Mouse (Mus musculus) MEL (cell line): ENCODE results near the gene Cstf2.

Experiments
- CTCF ChIP-seq, 3 experiments: IDR thresholded peaks in 2 of 3; conservative IDR thresholded peaks in 1 of 3; 2 replicates each; pipeline ENCODE4 v1.5.1; 2011 to 2012; ENCODE audit warnings: low read length in 3 of 3, low read depth in 2 of 3, mild to moderate bottlenecking in 2 of 3, improper control_type of control experiment in 1 of 3, inconsistent platforms in 1 of 3, mixed read lengths in 1 of 3, moderate library complexity in 1 of 3; ENCODE audit not compliant: control insufficient read depth in 1 of 3, insufficient read depth in 1 of 3, poor library complexity in 1 of 3, severe bottlenecking in 1 of 3
- E2F4 ChIP-seq: IDR thresholded peaks from 2 replicates; pipeline ENCODE4 v1.6.1; 2011; ENCODE audit warnings: low read depth, low read length, improper control_type of control experiment, borderline replicate concordance
- EP300 ChIP-seq, 2 experiments: IDR thresholded peaks; 2 replicates each; pipeline ENCODE4 v1.6.1; 2011; ENCODE audit warnings: improper control_type of control experiment in 2 of 2, low read length in 2 of 2, low read depth in 1 of 2, mild to moderate bottlenecking in 1 of 2
- GABPA ChIP-seq: IDR thresholded peaks from 2 replicates; pipeline ENCODE4 v1.6.1; 2012; ENCODE audit warnings: low read depth, mild to moderate bottlenecking, inconsistent platforms, low read length, improper control_type of control experiment, moderate library complexity
- JUND ChIP-seq: IDR thresholded peaks from 2 replicates; pipeline ENCODE4 v1.6.1; 2011; ENCODE audit warnings: low read depth, mild to moderate bottlenecking, improper control_type of control experiment, low read length
- POLR2A ChIP-seq, 2 experiments: IDR thresholded peaks; 2 replicates each; pipeline ENCODE4 v1.6.1; 2011 to 2012; ENCODE audit warnings: low read length in 2 of 2, mild to moderate bottlenecking in 2 of 2, control low read depth in 1 of 2, improper control_type of control experiment in 1 of 2, low read depth in 1 of 2, moderate library complexity in 1 of 2; ENCODE audit not compliant: control insufficient read depth in 1 of 2, insufficient read depth in 1 of 2, poor library complexity in 1 of 2
- RAD21 ChIP-seq: IDR thresholded peaks from 2 replicates; pipeline ENCODE4 v1.6.1; 2011; ENCODE audit warnings: mild to moderate bottlenecking, low read depth, low read length, improper control_type of control experiment
- TCF12 ChIP-seq: IDR thresholded peaks from 2 replicates; pipeline ENCODE4 v1.6.1; 2014; ENCODE audit warnings: low read depth, mild to moderate bottlenecking, inconsistent platforms, low read length, improper control_type of control experiment, moderate library complexity

- peak; percentile 59 to 62 (median 60) for TF ChIP-seq CTCF (IDR thresholded peaks at IDR 0.05 in 2 of 3, conservative IDR thresholded peaks at IDR 0.05 in 1 of 3; ENCODE audit: control insufficient read depth in 1 of 3, insufficient read depth in 1 of 3, low read depth in 2 of 3, low read length in 3 of 3, poor library complexity in 1 of 3, severe bottlenecking in 1 of 3)
- TF ChIP-seq E2F4, result no peak
- TF ChIP-seq RAD21, result peak; percentile 63
- no peak for TF ChIP-seq EP300 (IDR thresholded peaks at IDR 0.05; ENCODE audit: low read depth in 1 of 2, low read length in 2 of 2)
- TF ChIP-seq TCF12, result no peak
- TF ChIP-seq JUND, result no peak
- TF ChIP-seq GABPA, result no peak
- no peak for TF ChIP-seq POLR2A (IDR thresholded peaks at IDR 0.05; ENCODE audit: control insufficient read depth in 1 of 2, insufficient read depth in 1 of 2, low read depth in 1 of 2, low read length in 2 of 2, poor library complexity in 1 of 2)
Measured at GRCm38 (mm10) chrX:134133821-134134220, 74.8 kb downstream of the Cstf2 start.
